Mouse (Mus musculus) intestine, embryonic 16.5 days (tissue): ENCODE measurements around the gene Shisa8. TPM values are rescaled to one million over a fixed set of nuclear protein-coding genes. Genes with fewer than 3 reads are reported as not detected.

Experiments
- ATAC-seq: fragments of 200-750 bp; cut with Nextera tagmentation; 2 replicates; pipeline ENCODE4 v1.8.0; 2017; ENCODE audit warnings: moderate TSS enrichment, moderate library complexity
- H3K27ac ChIP-seq: fragments of 300-500 bp; sonication (generic); 2 replicates; pipeline ENCODE4 v1.5.1; 2014; ENCODE audit warnings: mild to moderate bottlenecking, low read length
- H3K27me3 ChIP-seq: fragments of 300-500 bp; sonication (generic); replicated peaks from 2 replicates; pipeline ENCODE4 v1.6.1; 2014; ENCODE audit warnings: low read length, control low read depth, mixed read lengths; ENCODE audit not compliant: control insufficient read depth, insufficient read depth
- H3K36me3 ChIP-seq: fragments of 300-500 bp; sonication (generic); 2 replicates; pipeline ENCODE4 v1.6.1; 2014; ENCODE audit warnings: low read length, control low read depth; ENCODE audit not compliant: control insufficient read depth, insufficient read depth
- H3K4me1 ChIP-seq: fragments of 300-500 bp; sonication (generic); 2 replicates; pipeline ENCODE4 v1.6.1; 2014; ENCODE audit warnings: low read length, control low read depth, mixed read lengths; ENCODE audit not compliant: control insufficient read depth, insufficient read depth
- H3K4me2 ChIP-seq: fragments of 300-500 bp; sonication (generic); 2 replicates; pipeline ENCODE4 v1.6.1; 2014; ENCODE audit warnings: low read depth, low read length, control low read depth
- H3K4me3 ChIP-seq: fragments of 300-500 bp; sonication (generic); 2 replicates; pipeline ENCODE4 v1.5.1; 2014; ENCODE audit warnings: mild to moderate bottlenecking, low read length
- H3K9ac ChIP-seq: fragments of 300-500 bp; sonication (generic); 2 replicates; pipeline ENCODE4 v1.6.1; 2014; ENCODE audit warnings: low read depth, low read length
- H3K9me3 ChIP-seq: fragments of 300-500 bp; sonication (generic); 2 replicates; pipeline ENCODE4 v1.6.1; 2016; ENCODE audit warnings: low read length, control low read depth; ENCODE audit not compliant: control insufficient read depth
- WGBS: fragments of 180-500 bp; shearing (Covaris S2); extraction: QIAGEN DNeasy Blood & Tissue Kit; methylation state at CpG from one replicate; pipeline ENCODE4 v1.1.7; 2014; 5-methylcytosine and 5-hydroxymethylcytosine counted together
- polyA plus RNA-seq: library from polyadenylated mRNA; unstranded; fragments of >200 nt; fragmentation: Nextera tagmentation; extraction: Ambion mirVana; gene quantifications from 2 replicates; pipeline ENCODE4 v1.2.1, GENCODE M21; 2015

The Shisa8 gene
- polyA plus RNA-seq, 1 experiment from 2014 or later: 0.09 TPM

DNA sequence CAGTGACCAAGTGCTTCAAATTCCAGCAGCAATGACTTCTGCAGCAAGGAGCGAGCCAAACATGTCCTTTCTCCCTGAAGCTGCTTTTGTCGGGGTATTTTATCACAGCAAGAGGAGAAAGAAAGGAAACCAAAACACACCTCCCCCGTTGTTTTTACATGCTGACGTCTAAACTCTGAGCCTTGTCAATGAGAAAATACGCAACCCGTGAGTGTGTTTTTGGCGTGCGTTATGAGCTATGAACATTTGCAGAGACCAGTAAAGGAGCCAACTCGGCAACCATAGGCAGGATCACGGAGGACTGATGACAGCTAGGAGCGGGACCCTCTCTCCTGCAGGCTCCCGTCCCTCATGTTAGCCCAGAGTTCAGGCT, 31.1 kb upstream of the Shisa8 start:
- no peak for ATAC-seq
- H3K36me3 ChIP-seq: no peaks in the 10 kb centered on the region
- H3K4me3 ChIP-seq: peak overlapping the region; percentile 67
- peak overlapping the region; percentile 78 for H3K9ac ChIP-seq
- 4% methylated on average over 12 of the region's 12 CpGs for WGBS
- no peaks in the 10 kb centered on the region for H3K27me3 ChIP-seq
- peak overlapping the region; percentile 48 for H3K27ac ChIP-seq
- peak overlapping the region; percentile 97 for H3K4me2 ChIP-seq
- H3K9me3 ChIP-seq: no peaks in the 10 kb centered on the region
- peaks cover 10% of the 10 kb centered on the region for H3K4me1 ChIP-seq

DNA sequence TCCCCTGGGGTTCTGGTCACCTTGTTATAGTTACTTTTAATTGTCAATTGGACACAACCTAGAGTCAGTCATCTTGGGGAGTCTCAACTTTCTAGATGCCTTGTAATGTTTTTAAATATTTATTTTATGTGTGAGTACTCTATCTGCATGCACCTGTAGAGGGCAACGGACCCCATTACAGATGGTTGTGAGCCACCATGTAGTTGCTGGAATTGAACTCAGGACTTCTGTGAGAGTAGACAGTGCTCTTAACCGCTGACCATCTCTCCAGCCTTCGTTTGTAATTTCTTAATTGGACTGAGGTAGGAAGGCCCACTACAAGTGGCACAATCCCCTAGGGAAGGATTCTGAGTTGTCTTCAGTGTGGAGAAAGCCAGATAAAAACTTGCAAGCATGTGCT, 30.7 kb upstream of the Shisa8 start:
- Histone ChIP-seq H3K4me2 (peak overlapping the region; percentile 97), H3K27ac (no peak overlapping the region), H3K4me3 (peak overlapping the region; percentile 67), H3K9ac (peak overlapping the region; percentile 78), H3K9me3 (no peaks in the 10 kb centered on the region), H3K4me1 (peaks cover 10% of the 10 kb centered on the region), H3K36me3 (0 out of 2 replicates have a peak, but pooled peaks cover under 1% of the 10 kb centered on the region), H3K27me3 (no peaks in the 10 kb centered on the region)
- 67% methylated on average over 3 of the region's 3 CpGs for WGBS
- no peak for ATAC-seq

DNA sequence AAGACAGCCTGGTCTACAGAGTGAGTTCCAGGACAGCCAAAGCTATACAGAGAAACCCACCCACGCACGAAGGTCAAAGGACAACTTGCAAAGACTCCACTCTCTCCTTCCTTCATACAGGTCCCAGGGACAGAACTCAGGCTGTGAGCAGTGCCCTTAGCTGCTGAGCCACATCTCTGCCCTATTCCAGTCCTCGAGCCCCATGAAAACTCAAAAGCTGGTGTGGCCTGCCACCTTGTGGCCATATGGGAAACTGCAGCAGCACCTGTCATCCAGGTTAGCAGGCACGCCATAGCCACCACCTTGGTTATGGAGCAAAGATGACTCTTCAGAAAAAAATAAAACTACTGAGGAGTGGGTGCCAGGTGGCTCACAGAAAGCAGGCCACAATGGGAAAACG, 23.9 kb upstream of the Shisa8 start:
- Histone ChIP-seq H3K36me3 (0 out of 2 replicates have a peak, but pooled peaks cover 2% of the 10 kb centered on the region), H3K9me3 (no peaks in the 10 kb centered on the region), H3K4me1 (no peaks in the 10 kb centered on the region), H3K4me2 (no peak overlapping the region), H3K4me3 (no peak overlapping the region), H3K9ac (no peak overlapping the region), H3K27ac (no peak overlapping the region), H3K27me3 (no peaks in the 10 kb centered on the region)
- ATAC-seq: peak; percentile 72
- 14% methylated on average over 5 of the region's 5 CpGs for WGBS

DNA sequence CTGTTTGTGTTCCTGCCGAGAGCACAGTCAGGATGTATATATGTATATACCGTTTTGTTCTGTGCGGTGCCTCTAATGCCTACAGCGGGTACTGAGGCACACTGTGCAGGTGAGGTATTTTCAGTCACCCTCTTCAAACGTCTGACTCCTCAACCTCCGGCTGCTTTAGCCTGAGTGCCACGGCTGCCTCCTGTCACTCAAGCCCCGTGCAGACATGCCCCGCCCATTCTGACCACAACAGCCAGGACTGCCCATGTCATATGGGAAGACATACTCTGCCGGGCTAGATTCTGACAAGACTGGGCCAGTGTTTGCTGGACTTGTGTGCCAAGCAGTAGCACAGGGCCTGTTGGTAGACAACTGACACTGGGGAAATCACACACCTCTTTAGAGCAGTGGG, 23.0 kb upstream of the Shisa8 start:
- Histone ChIP-seq H3K9me3 (no peaks in the 10 kb centered on the region), H3K4me3 (no peak overlapping the region), H3K4me1 (no peaks in the 10 kb centered on the region), H3K4me2 (no peak overlapping the region), H3K36me3 (0 out of 2 replicates have a peak, but pooled peaks cover 2% of the 10 kb centered on the region), H3K9ac (no peak overlapping the region), H3K27ac (no peak overlapping the region), H3K27me3 (no peaks in the 10 kb centered on the region)
- ATAC-seq: no peak
- WGBS: 73% methylated on average over 10 of the region's 10 CpGs

DNA sequence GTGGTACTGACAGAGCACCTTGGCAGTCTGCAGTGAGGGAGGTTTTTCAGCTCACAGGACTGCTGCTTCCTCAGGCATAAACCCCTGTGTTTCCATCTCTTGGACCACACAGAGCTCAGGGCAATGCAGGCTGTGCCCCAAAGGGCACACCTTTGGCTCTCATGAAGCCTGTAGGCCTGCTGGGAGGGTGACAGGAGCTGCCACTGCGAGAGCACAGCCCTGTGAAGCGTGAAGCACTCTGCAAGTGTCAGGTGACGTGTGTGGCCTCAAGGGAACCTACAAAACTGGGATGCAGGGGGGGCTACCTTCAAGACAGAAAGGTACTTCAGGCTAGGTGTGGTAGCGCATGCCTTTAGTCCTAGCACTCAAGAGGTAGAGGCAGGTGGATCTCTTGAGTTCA, 20.0 kb upstream of the Shisa8 start:
- H3K27me3 ChIP-seq: no peaks in the 10 kb centered on the region
- no peak overlapping the region for H3K4me3 ChIP-seq
- H3K9me3 ChIP-seq: no peaks in the 10 kb centered on the region
- no peaks in the 10 kb centered on the region for H3K36me3 ChIP-seq
- H3K4me2 ChIP-seq: no peak overlapping the region
- H3K27ac ChIP-seq: no peak overlapping the region
- H3K9ac ChIP-seq: no peak overlapping the region
- WGBS: 76% methylated on average over 4 of the region's 4 CpGs
- ATAC-seq: no peak
- no peaks in the 10 kb centered on the region for H3K4me1 ChIP-seq

DNA sequence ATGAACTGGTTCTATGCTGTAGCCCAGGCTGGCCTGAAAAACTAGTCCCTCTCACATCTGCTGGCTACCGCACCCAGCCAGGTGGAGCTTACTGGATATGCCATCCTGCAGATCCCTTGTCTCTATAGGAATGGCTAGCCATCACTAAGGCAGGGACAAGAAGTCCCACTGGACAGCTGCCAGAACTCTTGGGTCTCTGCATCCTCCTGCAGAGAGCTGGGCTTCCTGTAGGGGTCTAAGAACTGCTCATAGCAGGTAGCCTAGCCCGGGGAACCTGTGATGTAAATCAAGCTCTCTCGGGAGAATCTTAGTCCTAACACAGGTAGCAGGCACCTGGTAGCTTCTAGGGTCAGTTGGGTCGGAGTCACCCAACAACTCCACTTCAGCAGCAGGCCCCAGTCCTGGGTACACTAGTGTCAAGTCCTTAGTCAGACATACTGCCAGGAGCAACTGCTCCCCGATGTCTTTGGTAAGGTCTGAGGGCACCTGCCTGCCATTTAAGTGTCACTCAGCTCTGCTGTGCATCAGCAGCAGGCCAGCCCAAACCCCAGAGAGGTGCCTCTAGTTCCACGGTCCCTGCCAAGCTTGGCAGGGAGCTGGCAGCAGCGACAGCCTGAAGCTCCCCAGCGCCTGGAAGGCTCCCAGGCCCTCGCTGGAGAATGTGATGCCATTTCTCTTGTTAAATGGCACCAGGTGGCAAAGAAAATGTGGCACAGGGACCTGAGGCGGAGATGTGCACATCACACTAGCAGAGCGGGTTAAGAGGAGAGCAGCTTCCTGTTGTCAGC, 19.2 kb upstream of the Shisa8 start:
- Histone ChIP-seq H3K9me3 (no peaks in the 10 kb centered on the region), H3K27ac (no peak overlapping the region), H3K4me3 (no peak overlapping the region), H3K4me2 (no peak overlapping the region), H3K4me1 (no peaks in the 10 kb centered on the region), H3K9ac (no peak overlapping the region), H3K36me3 (no peaks in the 10 kb centered on the region), H3K27me3 (no peaks in the 10 kb centered on the region; the same call in 1 of the 2 replicates)
- WGBS: 71% methylated on average over 11 of the region's 11 CpGs
- no peak for ATAC-seq

DNA sequence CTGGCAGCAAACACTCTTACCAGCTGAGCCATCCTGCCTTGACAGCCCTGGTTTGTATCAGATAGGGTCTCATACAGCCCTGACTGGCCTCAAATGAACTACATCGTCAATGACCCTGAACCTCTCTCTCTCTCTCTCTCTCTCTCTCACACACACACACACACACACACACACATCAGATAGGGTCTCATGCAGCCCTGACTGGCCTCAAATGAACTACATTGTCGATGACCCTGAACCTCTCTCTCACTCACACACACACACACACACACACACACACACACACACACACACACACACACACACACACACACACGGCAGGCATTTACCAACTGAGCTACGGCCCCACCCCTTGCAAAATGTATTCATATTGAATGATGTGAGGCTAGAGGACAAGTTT, 18.5 kb upstream of the Shisa8 start:
- Histone ChIP-seq H3K4me3 (no peak overlapping the region), H3K4me2 (no peak overlapping the region), H3K27ac (no peak overlapping the region), H3K9ac (no peak overlapping the region), H3K36me3 (no peaks in the 10 kb centered on the region), H3K4me1 (no peaks in the 10 kb centered on the region), H3K9me3 (no peaks in the 10 kb centered on the region), H3K27me3 (no peaks in the 10 kb centered on the region; the same call in 1 of the 2 replicates)
- ATAC-seq: no peak
- 65% methylated on average over 4 of the region's 4 CpGs for WGBS

DNA sequence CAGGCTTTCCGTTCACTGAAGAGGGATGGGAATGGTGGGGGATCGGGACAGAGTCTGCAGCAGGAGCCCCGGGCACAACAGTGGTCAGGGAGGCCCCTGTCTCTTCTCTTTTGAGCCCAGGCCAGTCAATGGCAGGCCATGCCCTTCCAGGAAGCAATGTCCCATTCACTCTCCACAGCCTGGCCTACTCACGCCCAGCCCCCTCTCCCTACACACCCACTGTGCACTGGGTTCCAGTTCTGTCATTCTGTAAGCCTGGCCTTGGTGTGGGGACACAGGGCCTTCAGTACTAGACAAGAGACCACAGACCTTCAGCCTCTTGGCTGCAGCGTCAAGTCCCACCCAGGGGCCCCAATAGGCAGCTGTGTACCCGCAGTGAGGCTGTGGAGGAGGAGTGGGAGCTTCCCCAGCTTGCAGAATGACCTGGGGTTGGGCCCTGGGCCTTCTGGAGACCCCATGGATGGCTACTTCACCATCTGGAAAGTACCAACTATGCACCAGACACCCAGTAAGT, 17.5 kb upstream of the Shisa8 start:
- Histone ChIP-seq H3K4me3 (no peak overlapping the region), H3K9me3 (no peaks in the 10 kb centered on the region), H3K4me1 (no peaks in the 10 kb centered on the region), H3K27me3 (no peaks in the 10 kb centered on the region; the same call in 1 of the 2 replicates), H3K27ac (no peak overlapping the region), H3K36me3 (no peaks in the 10 kb centered on the region), H3K4me2 (no peak overlapping the region), H3K9ac (no peak overlapping the region; the same call in 1 of the 2 replicates)
- 82% methylated on average over 6 of the region's 6 CpGs for WGBS
- ATAC-seq: no peak

DNA sequence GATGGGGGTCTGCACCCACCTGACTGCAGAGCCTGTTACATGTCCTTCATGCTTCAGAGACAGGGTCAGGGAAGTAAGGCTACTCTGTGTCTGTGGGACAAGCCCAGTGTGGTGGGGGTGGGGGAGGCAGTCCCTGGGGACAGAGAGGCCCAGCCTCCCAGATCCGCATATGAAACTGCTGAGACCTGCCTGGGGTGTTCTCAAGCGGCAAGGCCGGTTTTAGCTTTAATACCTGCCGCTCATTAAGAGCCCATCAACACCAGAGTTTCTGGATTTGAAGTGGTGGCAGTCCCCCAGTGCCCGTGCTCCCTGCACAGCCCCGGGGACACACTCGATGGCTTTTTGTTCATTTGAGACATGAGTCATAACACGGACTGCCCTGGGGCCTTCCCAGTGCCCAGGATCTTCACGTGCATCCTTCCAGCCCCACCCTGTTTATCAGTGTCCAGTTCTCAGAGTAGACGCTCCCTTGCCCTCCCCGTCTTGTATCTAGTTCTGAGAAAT, 17.0 kb upstream of the Shisa8 start:
- peak; percentile 52 for ATAC-seq
- 58% methylated on average over 11 of the region's 11 CpGs for WGBS
- no peak overlapping the region for H3K4me3 ChIP-seq
- no peak overlapping the region for H3K27ac ChIP-seq
- H3K9ac ChIP-seq: no peak overlapping the region
- H3K4me1 ChIP-seq: 0 out of 2 replicates have a peak, but pooled peaks cover under 1% of the 10 kb centered on the region
- H3K27me3 ChIP-seq: peaks cover 2% of the 10 kb centered on the region
- no peaks in the 10 kb centered on the region for H3K9me3 ChIP-seq
- H3K4me2 ChIP-seq: no peak overlapping the region
- no peaks in the 10 kb centered on the region for H3K36me3 ChIP-seq
